Mouse (Mus musculus) embryonic facial prominence, embryonic 14.5 days (tissue): ENCODE results near the gene Itgb6. TPM values are rescaled to one million over a fixed set of nuclear protein-coding genes. Genes with fewer than 3 reads are reported as not detected.

Experiments
- ATAC-seq: fragments of 200-750 bp; cut with Nextera tagmentation; 2 replicates; pipeline ENCODE4 v1.8.0; 2017; ENCODE audit warnings: low read depth, moderate number of reproducible peaks, moderate TSS enrichment
- DNase-seq: peaks from one replicate; pipeline ENCODE4 v3.0.0-alpha.2; 2015; ENCODE audit warnings: low spot score
- H3K27ac ChIP-seq: fragments of 300-500 bp; sonication (generic); replicated peaks from 2 replicates; pipeline ENCODE4 v1.5.1; 2014; ENCODE audit warnings: low read depth, mild to moderate bottlenecking, low read length, moderate library complexity
- H3K27me3 ChIP-seq: fragments of 300-500 bp; sonication (generic); replicated peaks from 2 replicates; pipeline ENCODE4 v1.6.1; 2014; ENCODE audit warnings: low read length; ENCODE audit not compliant: control insufficient read depth, insufficient read depth
- H3K36me3 ChIP-seq: fragments of 300-500 bp; sonication (generic); 2 replicates; pipeline ENCODE4 v1.6.1; 2014; ENCODE audit warnings: low read length, mixed read lengths; ENCODE audit not compliant: control insufficient read depth, insufficient read depth
- H3K4me1 ChIP-seq: fragments of 300-500 bp; sonication (generic); 2 replicates; pipeline ENCODE4 v1.6.1; 2014; ENCODE audit warnings: antibody characterized with exemption, low read length; ENCODE audit not compliant: control insufficient read depth, insufficient read depth
- H3K4me2 ChIP-seq: fragments of 300-500 bp; sonication (generic); 2 replicates; pipeline ENCODE4 v1.6.1; 2014; ENCODE audit warnings: low read depth, mild to moderate bottlenecking, low read length, moderate library complexity, mixed read lengths
- H3K4me3 ChIP-seq: fragments of 300-500 bp; sonication (generic); 2 replicates; pipeline ENCODE4 v1.5.1; 2014; ENCODE audit warnings: low read depth, mild to moderate bottlenecking, low read length
- H3K9ac ChIP-seq: fragments of 300-500 bp; sonication (generic); 2 replicates; pipeline ENCODE4 v1.6.1; 2014; ENCODE audit warnings: low read depth, mild to moderate bottlenecking, low read length, moderate library complexity, mixed read lengths
- H3K9me3 ChIP-seq: fragments of 300-500 bp; sonication (generic); 2 replicates; pipeline ENCODE4 v1.6.1; 2016; ENCODE audit warnings: low read length; ENCODE audit not compliant: control insufficient read depth
- WGBS: fragments of 180-500 bp; shearing (Covaris S2); extraction: QIAGEN DNeasy Blood & Tissue Kit; methylation state at CpG from one replicate; pipeline ENCODE4 v1.1.7; 2014; 5-methylcytosine and 5-hydroxymethylcytosine counted together
- polyA plus RNA-seq: library from polyadenylated mRNA; unstranded; fragments of >200 nt; fragmentation: Nextera tagmentation; extraction: Ambion mirVana; gene quantifications from 2 replicates; pipeline ENCODE4 v1.2.1, GENCODE M21; 2014

Gene Itgb6
- polyA plus RNA-seq, 1 experiment from 2014 or later: 4.0 TPM

- Histone ChIP-seq H3K27ac (no peak overlapping the region), H3K4me3 (no peak overlapping the region), H3K9me3 (no peaks in the 10 kb centered on the region), H3K4me1 (no peaks in the 10 kb centered on the region), H3K36me3 (no peaks in the 10 kb centered on the region), H3K4me2 (no peak overlapping the region), H3K27me3 (no peaks in the 10 kb centered on the region), H3K9ac (no peak overlapping the region)
- ATAC-seq (peak; percentile 26; the same call in 1 of the 2 replicates), DNase-seq (no peak)
- WGBS: 83% methylated on average over 15 of the region's 15 CpGs
These were observed 109.3 kb downstream of the Itgb6 start for GRCm38 (mm10) chr2:60612906-60613856.

DNA sequence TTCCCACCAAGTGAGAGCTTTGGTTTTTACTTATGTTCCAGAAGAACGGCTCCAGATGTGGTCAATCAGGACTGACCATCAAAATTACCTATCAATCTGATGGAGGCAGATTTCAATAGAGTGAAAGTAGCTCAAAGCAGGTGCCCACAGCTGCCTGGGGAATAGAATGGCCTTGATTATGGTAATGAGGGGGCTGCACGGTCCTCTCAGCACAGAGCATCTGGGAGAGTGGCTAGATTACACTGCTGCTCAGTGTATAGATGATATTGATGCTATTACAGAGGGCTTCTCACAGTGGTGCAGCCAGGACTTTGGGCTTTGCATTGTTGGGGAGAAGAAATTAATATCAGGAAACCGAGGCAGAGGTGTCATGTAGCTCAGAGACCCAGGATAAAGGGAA, 110.8 kb downstream of the Itgb6 start:
- DNase-seq: no peak
- Histone ChIP-seq H3K4me1 (no peaks in the 10 kb centered on the region), H3K27ac (no peak overlapping the region), H3K9me3 (no peaks in the 10 kb centered on the region), H3K4me2 (no peak overlapping the region), H3K9ac (no peak overlapping the region), H3K27me3 (no peaks in the 10 kb centered on the region), H3K4me3 (no peak overlapping the region), H3K36me3 (no peaks in the 10 kb centered on the region)
- ATAC-seq: no peak
- WGBS: 49% methylated on average over 3 of the region's 3 CpGs

DNA sequence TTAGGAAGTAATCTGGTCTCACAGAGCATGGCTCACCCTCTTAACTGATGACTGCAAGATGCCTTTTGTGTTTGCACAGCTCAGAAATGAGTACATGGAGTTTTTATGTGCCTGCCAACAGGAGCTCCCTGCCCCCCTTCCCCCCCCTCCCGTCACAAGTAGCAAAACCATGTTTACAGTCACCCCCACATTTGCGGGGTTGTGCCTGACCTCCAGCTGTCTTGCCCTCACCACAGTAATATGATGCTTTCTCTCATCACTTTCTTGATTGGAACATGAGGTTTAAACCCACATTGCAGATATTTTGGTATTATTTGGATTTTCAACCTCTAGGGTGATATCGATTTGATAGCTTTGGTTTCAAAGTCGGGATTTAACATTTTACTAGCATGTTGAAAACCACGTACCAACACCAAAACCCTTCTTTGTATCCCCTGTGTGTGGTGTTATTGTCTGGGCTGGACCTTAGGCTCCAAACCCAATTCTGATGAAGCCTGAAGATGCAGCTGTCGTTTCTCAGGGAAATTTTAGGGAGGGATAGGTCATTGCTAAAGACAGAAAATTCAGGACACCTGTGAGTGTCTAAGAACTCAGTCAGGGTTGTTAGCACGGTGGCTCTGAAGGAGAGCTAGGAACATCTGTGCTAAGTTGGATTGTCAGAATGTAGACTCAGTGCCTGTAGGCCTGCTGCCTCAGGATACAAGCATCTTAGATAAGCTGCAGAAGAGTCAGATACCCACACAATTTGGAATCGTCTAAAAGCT, 112.8 kb downstream of the Itgb6 start:
- no peak overlapping the region for H3K27ac ChIP-seq
- H3K4me1 ChIP-seq: no peaks in the 10 kb centered on the region
- H3K9me3 ChIP-seq: no peaks in the 10 kb centered on the region
- no peaks in the 10 kb centered on the region for H3K27me3 ChIP-seq
- H3K4me3 ChIP-seq: no peak overlapping the region
- no peak overlapping the region for H3K4me2 ChIP-seq
- DNase-seq (peak; percentile 30), ATAC-seq (0 out of 2 replicates have a peak, but pooled peaks have one; percentile 42)
- H3K36me3 ChIP-seq: no peaks in the 10 kb centered on the region
- H3K9ac ChIP-seq: no peak overlapping the region
- WGBS: 38% methylated on average over 8 of the region's 8 CpGs

- Histone ChIP-seq H3K4me2 (no peak overlapping the region), H3K9me3 (no peaks in the 10 kb centered on the region), H3K27ac (no peak overlapping the region), H3K27me3 (no peaks in the 10 kb centered on the region), H3K36me3 (no peaks in the 10 kb centered on the region), H3K9ac (no peak overlapping the region), H3K4me3 (no peak overlapping the region), H3K4me1 (no peaks in the 10 kb centered on the region)
- peak; percentile 35 for DNase-seq
- WGBS: 62% methylated on average over 4 of the region's 4 CpGs
- ATAC-seq: no peak
These were observed 114.5 kb downstream of the Itgb6 start for GRCm38 (mm10) chr2:60607980-60608379.

DNA sequence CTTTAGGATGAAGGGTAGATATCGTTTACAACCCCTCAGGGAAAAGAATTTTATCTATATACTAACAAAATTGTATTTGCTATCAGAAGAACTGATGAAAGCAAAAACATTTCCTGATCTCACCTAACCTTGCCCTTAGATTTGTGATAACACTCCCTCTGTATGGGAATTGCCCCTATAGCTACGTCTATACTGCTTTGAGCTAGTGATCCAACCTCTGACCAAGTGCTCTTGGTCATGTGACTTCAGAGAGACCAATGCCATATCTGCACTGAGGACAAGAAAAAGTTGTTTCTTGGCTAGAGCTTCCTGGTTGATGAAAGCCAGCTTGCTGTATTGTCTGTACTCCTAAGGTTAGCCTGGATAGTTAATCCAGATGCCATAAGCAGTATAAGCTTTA, 121.1 kb downstream of the Itgb6 start:
- ATAC-seq: no peak

DNA sequence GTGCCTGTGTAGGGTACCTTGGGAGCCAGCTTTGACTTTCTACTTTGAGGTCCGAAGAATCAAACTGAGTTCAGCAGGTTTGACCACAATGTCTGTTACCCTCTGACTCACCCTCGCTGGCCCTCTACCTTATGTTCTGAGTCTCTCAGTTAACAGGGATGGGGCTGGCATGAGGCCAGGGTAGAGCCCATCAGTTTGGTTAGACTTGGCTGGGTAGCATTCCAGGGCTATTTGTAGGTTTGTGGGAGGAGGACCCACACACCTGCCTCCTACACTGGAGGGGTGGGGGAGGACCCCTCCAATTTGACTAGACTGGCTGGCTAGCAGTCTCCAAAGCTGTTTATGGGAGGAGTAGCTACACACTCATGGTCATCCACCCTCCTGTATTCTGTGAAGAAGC, 121.6 kb downstream of the Itgb6 start:
- 81% methylated on average over 2 of the region's 2 CpGs for WGBS
- no peak overlapping the region for H3K4me2 ChIP-seq
- ATAC-seq: no peak

More for the DNA sequence above, 121.1 kb downstream of the Itgb6 start:
- H3K9me3 ChIP-seq: no peaks in the 10 kb centered on the region
- WGBS: 80% methylated on average over 2 of the region's 2 CpGs
- no peak overlapping the region for H3K9ac ChIP-seq
- DNase-seq: no peak
- H3K4me2 ChIP-seq: no peak overlapping the region
- H3K27me3 ChIP-seq: no peaks in the 10 kb centered on the region
- H3K4me1 ChIP-seq: no peaks in the 10 kb centered on the region
- H3K27ac ChIP-seq: no peak overlapping the region
- no peaks in the 10 kb centered on the region for H3K36me3 ChIP-seq
- H3K4me3 ChIP-seq: no peak overlapping the region

GRCm38 (mm10) chr2:60583416-60583815, 139.0 kb downstream of the Itgb6 start:
- Histone ChIP-seq H3K9me3 (no peaks in the 10 kb centered on the region), H3K4me3 (no peak overlapping the region), H3K36me3 (no peaks in the 10 kb centered on the region), H3K27ac (no peak overlapping the region), H3K4me2 (no peak overlapping the region), H3K4me1 (no peaks in the 10 kb centered on the region), H3K27me3 (no peaks in the 10 kb centered on the region), H3K9ac (no peak overlapping the region)
- ATAC-seq: no peak
- 94% methylated on average over 4 of the region's 4 CpGs for WGBS
- no peak for DNase-seq

More for the DNA sequence above, 121.6 kb downstream of the Itgb6 start:
- H3K36me3 ChIP-seq: no peaks in the 10 kb centered on the region
- no peaks in the 10 kb centered on the region for H3K27me3 ChIP-seq
- no peak overlapping the region for H3K27ac ChIP-seq
- no peaks in the 10 kb centered on the region for H3K4me1 ChIP-seq
- DNase-seq: no peak
- H3K4me3 ChIP-seq: no peak overlapping the region
- no peak overlapping the region for H3K9ac ChIP-seq
- H3K9me3 ChIP-seq: no peaks in the 10 kb centered on the region

GRCm38 (mm10) chr2:60554561-60554960, 167.9 kb downstream of the Itgb6 start:
- Histone ChIP-seq H3K9me3 (no peaks in the 10 kb centered on the region), H3K9ac (no peak overlapping the region), H3K27ac (no peak overlapping the region), H3K36me3 (no peaks in the 10 kb centered on the region), H3K4me2 (no peak overlapping the region), H3K27me3 (no peaks in the 10 kb centered on the region), H3K4me1 (no peaks in the 10 kb centered on the region), H3K4me3 (no peak overlapping the region)
- ATAC-seq: no peak
- 69% methylated on average over 4 of the region's 4 CpGs for WGBS
- DNase-seq: no peak
